Mouse (Mus musculus) kidney, postnatal 0 days (tissue): ENCODE measurements around the gene Ssna1. TPM values are rescaled to one million over a fixed set of nuclear protein-coding genes. Genes with fewer than 3 reads are reported as not detected.

ENCODE experiments used
- ATAC-seq: fragments of 200-750 bp; cut with Nextera tagmentation; replicated peaks from 2 replicates; pipeline ENCODE4 v1.8.0; 2017; ENCODE audit warnings: low read depth, moderate number of reproducible peaks, moderate TSS enrichment, moderate library complexity; ENCODE audit not compliant: low FRiP score
- DNase-seq: peaks from one replicate; pipeline ENCODE4 v3.0.0-alpha.2; 2016; ENCODE audit warnings: low spot score
- H3K27ac ChIP-seq: fragments of 300-500 bp; sonication (generic); 2 replicates; pipeline ENCODE4 v1.5.1; 2014; ENCODE audit warnings: mild to moderate bottlenecking
- H3K27me3 ChIP-seq: fragments of 300-500 bp; sonication (generic); 2 replicates; pipeline ENCODE4 v1.6.1; 2014; ENCODE audit warnings: low read length, mixed read lengths; ENCODE audit not compliant: insufficient read depth
- H3K36me3 ChIP-seq: fragments of 300-500 bp; sonication (generic); 2 replicates; pipeline ENCODE4 v1.6.1; 2014; ENCODE audit warnings: low read length, mixed read lengths; ENCODE audit not compliant: insufficient read depth
- H3K4me1 ChIP-seq: fragments of 300-500 bp; sonication (generic); replicated peaks from 2 replicates; pipeline ENCODE4 v1.6.1; 2014; ENCODE audit warnings: antibody characterized with exemption, low read length, mixed read lengths; ENCODE audit not compliant: insufficient read depth
- H3K4me2 ChIP-seq: fragments of 300-500 bp; sonication (generic); 2 replicates; pipeline ENCODE4 v1.6.1; 2014; ENCODE audit warnings: mild to moderate bottlenecking, low read length, moderate library complexity, mixed read lengths
- H3K4me3 ChIP-seq: fragments of 300-500 bp; sonication (generic); replicated peaks from 2 replicates; pipeline ENCODE4 v1.5.1; 2014; ENCODE audit warnings: low read depth, low read length
- H3K9ac ChIP-seq: fragments of 300-500 bp; sonication (generic); 2 replicates; pipeline ENCODE4 v1.6.1; 2014; ENCODE audit warnings: low read depth, low read length
- H3K9me3 ChIP-seq: fragments of 300-500 bp; sonication (generic); replicated peaks from 2 replicates; pipeline ENCODE4 v1.6.1; 2016; ENCODE audit warnings: low read length, inconsistent platforms, mixed read lengths
- CTCF ChIP-seq: IDR thresholded peaks from 2 replicates; pipeline ENCODE4 v1.5.1; 2016; ENCODE audit warnings: antibody characterized with exemption, low read depth, mild to moderate bottlenecking, moderate library complexity
- WGBS: fragments of 180-500 bp; shearing (Covaris S2); extraction: QIAGEN DNeasy Blood & Tissue Kit; methylation state at CpG from one replicate; pipeline ENCODE4 v1.1.7; 2014; 5-methylcytosine and 5-hydroxymethylcytosine counted together
- polyA plus RNA-seq: library from polyadenylated mRNA; unstranded; fragments of >200 nt; fragmentation: Nextera tagmentation; extraction: Ambion mirVana; gene quantifications from 2 replicates; pipeline ENCODE4 v1.2.1, GENCODE M21; 2015

Gene Ssna1
- polyA plus RNA-seq, 1 experiment from 2014 or later: 172 TPM

DNA sequence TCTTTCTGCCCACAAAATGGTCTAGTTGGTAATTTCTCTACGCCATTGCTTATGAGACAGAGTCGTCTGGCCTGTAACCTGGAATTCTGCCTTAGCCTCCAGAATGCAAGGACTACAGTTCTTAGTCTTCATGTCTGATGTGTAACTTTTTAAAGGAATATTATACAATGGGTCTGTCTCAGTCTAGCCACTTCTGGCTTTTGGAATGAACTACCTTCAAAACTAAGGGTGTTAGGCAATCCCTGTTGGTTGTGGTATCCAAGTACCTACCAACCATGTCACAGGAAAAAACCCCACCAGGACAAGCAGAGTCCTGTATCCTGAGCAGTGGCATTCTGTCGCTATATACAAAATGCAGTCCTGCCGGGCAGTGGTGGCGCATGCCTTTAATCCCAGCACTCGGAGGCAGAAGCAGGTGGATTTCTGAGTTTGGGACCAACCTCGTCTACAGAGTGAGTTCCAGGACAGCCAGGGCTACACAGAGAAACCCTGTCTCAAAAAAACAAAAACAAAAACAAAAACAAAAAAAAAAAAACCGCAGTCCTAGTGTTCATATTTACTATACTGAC lies 46.3 kb downstream of the Ssna1 start:
- peak overlapping the region; percentile 18; the same call in 1 of the 2 replicates for H3K9ac ChIP-seq
- no peak overlapping the region; the same call in 1 of the 2 replicates for H3K4me3 ChIP-seq
- H3K36me3 ChIP-seq: 0 out of 2 replicates have a peak, but pooled peaks cover 4% of the 10 kb centered on the region
- TF ChIP-seq CTCF: no peak
- DNase-seq: no peak
- peak overlapping the region; percentile 54; the same call in 1 of the 2 replicates for H3K4me2 ChIP-seq
- WGBS: 81% methylated on average over 8 of the region's 8 CpGs
- H3K27me3 ChIP-seq: no peaks in the 10 kb centered on the region
- peak overlapping the region; percentile 97 for H3K27ac ChIP-seq
- peaks cover 18% of the 10 kb centered on the region for H3K4me1 ChIP-seq
- no peak for ATAC-seq
- H3K9me3 ChIP-seq: no peaks in the 10 kb centered on the region

DNA sequence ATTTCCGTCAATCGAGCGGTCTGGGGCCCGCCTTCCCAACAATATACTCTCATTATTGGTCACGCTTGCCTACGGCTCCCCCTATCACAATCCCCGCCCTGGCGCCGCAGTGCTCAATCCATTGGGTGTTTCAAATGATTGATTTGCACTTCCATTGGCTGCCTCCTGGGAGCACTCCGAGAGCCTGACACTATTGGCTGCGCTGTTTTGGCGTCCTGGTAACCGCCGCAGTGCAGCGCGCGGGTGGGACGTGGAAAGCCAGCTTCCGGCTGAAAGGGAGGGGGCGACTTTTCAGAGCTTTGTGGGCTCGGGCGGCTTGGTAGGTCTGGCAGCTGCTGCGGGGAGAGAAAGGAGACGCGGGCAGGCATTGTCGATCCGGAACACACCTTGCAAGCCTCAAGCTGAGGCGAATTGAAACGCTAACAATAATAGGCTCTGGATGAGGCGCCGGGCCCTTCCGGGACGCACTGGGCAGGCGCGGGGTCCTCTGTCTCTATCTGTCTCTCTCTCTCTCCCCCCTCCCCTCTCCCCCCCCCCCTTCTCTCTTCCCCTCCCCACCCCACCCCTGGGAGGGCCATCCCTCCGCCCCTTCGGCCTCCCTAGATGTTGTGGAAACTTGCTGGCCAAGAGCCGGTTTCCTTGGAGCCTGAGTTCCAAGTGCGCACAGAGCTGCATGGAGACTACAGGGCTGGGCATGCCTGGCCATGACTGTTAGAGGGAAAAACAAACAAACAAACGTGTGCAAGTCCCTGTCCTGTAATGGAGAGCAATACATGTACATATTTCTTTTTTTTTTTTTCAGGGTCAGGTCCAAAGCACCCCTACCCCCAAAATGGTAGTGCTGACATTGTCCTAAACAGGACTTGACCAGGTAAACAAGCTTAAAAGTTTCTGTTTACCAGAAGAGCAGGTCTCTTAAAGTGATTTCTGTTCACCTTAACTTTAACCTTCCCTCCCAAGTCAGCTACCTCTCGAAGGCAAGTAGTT lies 47.2 kb downstream of the Ssna1 start:
- Histone ChIP-seq H3K36me3 (0 out of 2 replicates have a peak, but pooled peaks cover 4% of the 10 kb centered on the region), H3K4me2 (peak overlapping the region; percentile 54), H3K9me3 (no peaks in the 10 kb centered on the region), H3K4me3 (peak overlapping the region; percentile 83), H3K4me1 (peaks cover 18% of the 10 kb centered on the region), H3K27me3 (no peaks in the 10 kb centered on the region), H3K27ac (peak overlapping the region; percentile 97), H3K9ac (peak overlapping the region; percentile 63)
- peak; percentile 28 for TF ChIP-seq CTCF
- 2% methylated on average over 33 of the region's 41 CpGs for WGBS
- DNase-seq: peak; percentile 100
- ATAC-seq: peak; percentile 94

- Histone ChIP-seq H3K4me3 (peak within 1 kb of the TSS; percentile 83), H3K4me1 (peaks cover 18% of the 10 kb centered on the region), H3K27ac (peak within 1 kb of the TSS; percentile 97), H3K9ac (peak within 1 kb of the TSS; percentile 89), H3K9me3 (no peaks in the 10 kb centered on the region), H3K4me2 (peak within 1 kb of the TSS; percentile 91), H3K36me3 (0 out of 2 replicates have a peak, but pooled peaks cover 4% of the 10 kb centered on the region), H3K27me3 (no peaks in the 10 kb centered on the region)
- ATAC-seq: no peak
- no peak for DNase-seq
- under 1% methylated on average over 17 of the region's 17 CpGs for WGBS
- TF ChIP-seq CTCF: peak; percentile 22; the same call in 1 of the 2 replicates
Observed at GRCm38 (mm10) chr2:25224492-25224765, 47.8 kb downstream of the Ssna1 start, which contains the start of gene Tubb4b. Gene Tubb4b (minus strand): TSS chr2:25224702.

GRCm38 (mm10) chr2:25223681-25224491 lies 48.4 kb downstream of the Ssna1 start:
- DNase-seq (peak; percentile 77), ATAC-seq (peak; percentile 47)
- no peak for TF ChIP-seq CTCF
- WGBS: 2% methylated on average over 52 of the region's 53 CpGs
- H3K4me1 ChIP-seq: peaks cover 15% of the 10 kb centered on the region
- H3K9ac ChIP-seq: peak overlapping the region; percentile 89
- H3K4me3 ChIP-seq: peak overlapping the region; percentile 83
- H3K27me3 ChIP-seq: no peaks in the 10 kb centered on the region
- H3K27ac ChIP-seq: peak overlapping the region; percentile 97
- H3K4me2 ChIP-seq: peak overlapping the region; percentile 91
- no peaks in the 10 kb centered on the region for H3K9me3 ChIP-seq
- H3K36me3 ChIP-seq: 0 out of 2 replicates have a peak, but pooled peaks cover 4% of the 10 kb centered on the region

GRCm38 (mm10) chr2:25221331-25221772 lies 50.9 kb downstream of the Ssna1 start:
- H3K4me2 ChIP-seq: no peak overlapping the region
- TF ChIP-seq CTCF: no peak
- H3K9me3 ChIP-seq: no peaks in the 10 kb centered on the region
- H3K36me3 ChIP-seq: 0 out of 2 replicates have a peak, but pooled peaks cover 4% of the 10 kb centered on the region
- 72% methylated on average over 5 of the region's 5 CpGs for WGBS
- H3K4me3 ChIP-seq: no peak overlapping the region
- DNase-seq (no peak), ATAC-seq (no peak)
- H3K27me3 ChIP-seq: no peaks in the 10 kb centered on the region
- peaks cover 6% of the 10 kb centered on the region for H3K4me1 ChIP-seq
- no peak overlapping the region for H3K27ac ChIP-seq
- no peak overlapping the region for H3K9ac ChIP-seq

Other genes starting within 250 kb of the Ssna1 start
- gene Nsmf, start 218.1 kb downstream of the Ssna1 start, polyA plus RNA-seq: 71.0 and 74.6 TPM in 2 replicates
- 6.2 TPM in 2 replicates for gene Entpd8, start 192.1 kb downstream of the Ssna1 start, polyA plus RNA-seq
- gene Noxa1, start 177.3 kb downstream of the Ssna1 start, polyA plus RNA-seq: 0.41 and 0.43 TPM in 2 replicates
- 19.9 and 21.6 TPM in 2 replicates for gene Nrarp, start 91.7 kb downstream of the Ssna1 start, polyA plus RNA-seq
- 10.8 and 12.0 TPM in 2 replicates for gene Tor4a, start 75.6 kb downstream of the Ssna1 start, polyA plus RNA-seq
- 74.0 and 82.3 TPM in 2 replicates for gene Nelfb, start 60.9 kb downstream of the Ssna1 start, polyA plus RNA-seq
- 0.29 and 0.43 TPM in 2 replicates for gene Stpg3, start 57.8 kb downstream of the Ssna1 start, polyA plus RNA-seq
- 0.28 and 0.62 TPM in 2 replicates for gene Fam166a, start 53.7 kb downstream of the Ssna1 start, polyA plus RNA-seq
- 339 and 384 TPM in 2 replicates for gene Tubb4b, start 47.7 kb downstream of the Ssna1 start, polyA plus RNA-seq
- gene Slc34a3, start 38.1 kb downstream of the Ssna1 start, polyA plus RNA-seq: 1.5 and 1.6 TPM in 2 replicates
- gene Rnf224, start 35.7 kb downstream of the Ssna1 start, polyA plus RNA-seq: 0.16 and 0.28 TPM in 2 replicates
- gene Rnf208, start 30.2 kb downstream of the Ssna1 start, polyA plus RNA-seq: 24.2 and 27.4 TPM in 2 replicates
- 0.61 and 0.75 TPM in 2 replicates for gene Cysrt1, start 30.0 kb downstream of the Ssna1 start, polyA plus RNA-seq
- 2.7 and 3.7 TPM in 2 replicates for gene AL732309.1, start 25.6 kb downstream of the Ssna1 start, polyA plus RNA-seq
- gene Tmem203, start 17.0 kb downstream of the Ssna1 start, polyA plus RNA-seq: 42.6 and 46.7 TPM in 2 replicates
- gene Tprn, start 9.8 kb downstream of the Ssna1 start, polyA plus RNA-seq: 17.1 and 18.0 TPM in 2 replicates
- gene Anapc2, start within 50 bp of the Ssna1 start, polyA plus RNA-seq: 79.4 and 84.0 TPM in 2 replicates
- not detected in 2 replicates for gene Tmem210, start 15.7 kb upstream of the Ssna1 start, polyA plus RNA-seq
- 0.29 and 0.48 TPM in 2 replicates for gene Lrrc26, start 17.5 kb upstream of the Ssna1 start, polyA plus RNA-seq
- 0.58 and 0.66 TPM in 2 replicates for gene Grin1, start 46.7 kb upstream of the Ssna1 start, polyA plus RNA-seq
- 57.9 and 59.6 TPM in 2 replicates for gene Man1b1, start 59.9 kb upstream of the Ssna1 start, polyA plus RNA-seq
- gene Dpp7, start 83.9 kb upstream of the Ssna1 start, polyA plus RNA-seq: 28.5 and 31.5 TPM in 2 replicates
- 80.5 and 92.8 TPM in 2 replicates for gene Uap1l1, start 93.2 kb upstream of the Ssna1 start, polyA plus RNA-seq
- gene Sapcd2, start 99.9 kb upstream of the Ssna1 start, polyA plus RNA-seq: 17.9 and 19.3 TPM in 2 replicates
- gene Entpd2, start 123.4 kb upstream of the Ssna1 start, polyA plus RNA-seq: 6.9 and 7.8 TPM in 2 replicates
- 43.9 and 49.9 TPM in 2 replicates for gene Npdc1, start 126.9 kb upstream of the Ssna1 start, polyA plus RNA-seq
- gene Fut7, start 150.8 kb upstream of the Ssna1 start, polyA plus RNA-seq: 0.06 TPM in 1 of 2 replicates, not detected in the other
- gene Abca2, start 156.3 kb upstream of the Ssna1 start, polyA plus RNA-seq: 9.7 and 9.8 TPM in 2 replicates
- 7.7 and 10.3 TPM in 2 replicates for gene Clic3, start 184.4 kb upstream of the Ssna1 start, polyA plus RNA-seq
- gene Paxx, start 188.7 kb upstream of the Ssna1 start, polyA plus RNA-seq: 42.0 and 45.0 TPM in 2 replicates
- gene Ptgds, start 197.6 kb upstream of the Ssna1 start, polyA plus RNA-seq: 11.5 and 13.1 TPM in 2 replicates
- gene Lcn12, start 221.5 kb upstream of the Ssna1 start, polyA plus RNA-seq: not detected in 2 replicates
- 65.7 and 71.1 TPM in 2 replicates for gene Fbxw5, start 228.3 kb upstream of the Ssna1 start, polyA plus RNA-seq
- 7.9 and 9.6 TPM in 2 replicates for gene C8g, start 229.3 kb upstream of the Ssna1 start, polyA plus RNA-seq